Mouse (Mus musculus) kidney, embryonic 16.5 days (tissue): Measurements from ENCODE around the gene Krtap4-7. TPM values are rescaled to one million over a fixed set of nuclear protein-coding genes. Genes with fewer than 3 reads are reported as not detected.

Experiments
- ATAC-seq: fragments of 200-750 bp; cut with Nextera tagmentation; 2 replicates; pipeline ENCODE4 v1.8.0; 2017; ENCODE audit warnings: moderate TSS enrichment; ENCODE audit not compliant: low FRiP score, low TSS enrichment
- H3K27ac ChIP-seq: fragments of 300-500 bp; sonication (generic); 2 replicates; pipeline ENCODE4 v1.5.1; 2014; ENCODE audit warnings: low read length
- H3K27me3 ChIP-seq: fragments of 300-500 bp; sonication (generic); 2 replicates; pipeline ENCODE4 v1.6.1; 2014; ENCODE audit warnings: low read length, control low read depth, mixed read lengths; ENCODE audit not compliant: insufficient read depth
- H3K36me3 ChIP-seq: fragments of 300-500 bp; sonication (generic); 2 replicates; pipeline ENCODE4 v1.6.1; 2014; ENCODE audit warnings: low read length, control low read depth, mixed read lengths; ENCODE audit not compliant: insufficient read depth
- H3K4me1 ChIP-seq: fragments of 300-500 bp; sonication (generic); 2 replicates; pipeline ENCODE4 v1.6.1; 2014; ENCODE audit warnings: low read length, control low read depth, mixed read lengths; ENCODE audit not compliant: insufficient read depth
- H3K4me2 ChIP-seq: fragments of 300-500 bp; sonication (generic); replicated peaks from 2 replicates; pipeline ENCODE4 v1.6.1; 2014; ENCODE audit warnings: low read depth, low read length
- H3K4me3 ChIP-seq: fragments of 300-500 bp; sonication (generic); 2 replicates; pipeline ENCODE4 v1.5.1; 2014; ENCODE audit warnings: mild to moderate bottlenecking, low read length
- H3K9ac ChIP-seq: fragments of 300-500 bp; sonication (generic); replicated peaks from 2 replicates; pipeline ENCODE4 v1.6.1; 2014; ENCODE audit warnings: low read length
- H3K9me3 ChIP-seq: fragments of 300-500 bp; sonication (generic); 2 replicates; pipeline ENCODE4 v1.6.1; 2016; ENCODE audit warnings: low read length, control low read depth
- WGBS: fragments of 180-500 bp; shearing (Covaris S2); extraction: QIAGEN DNeasy Blood & Tissue Kit; methylation state at CpG from one replicate; pipeline ENCODE4 v1.1.7; 2014; 5-methylcytosine and 5-hydroxymethylcytosine counted together
- polyA plus RNA-seq: library from polyadenylated mRNA; unstranded; fragments of >200 nt; fragmentation: Nextera tagmentation; extraction: Ambion mirVana; gene quantifications from 2 replicates; pipeline ENCODE4 v1.2.1, GENCODE M21; 2015

The Krtap4-7 gene
- polyA plus RNA-seq, 1 experiment from 2014 or later = not detected

GRCm38 (mm10) chr11:99646444-99646843 is 2.6 kb upstream of the Krtap4-7 start:
- ATAC-seq = no peak
- Histone ChIP-seq H3K36me3 (no peaks in the 10 kb centered on the region), H3K4me2 (no peak overlapping the region), H3K4me3 (no peak overlapping the region), H3K9me3 (no peaks in the 10 kb centered on the region), H3K27ac (no peak overlapping the region), H3K4me1 (no peaks in the 10 kb centered on the region), H3K9ac (no peak overlapping the region), H3K27me3 (no peaks in the 10 kb centered on the region)
- WGBS = 80% methylated on average over 15 of the region's 15 CpGs

GRCm38 (mm10) chr11:99644351-99644750 is 462 bp upstream of the Krtap4-7 start:
- no peak overlapping the region for H3K9ac ChIP-seq
- ATAC-seq = no peak
- no peaks in the 10 kb centered on the region for H3K4me1 ChIP-seq
- H3K4me2 ChIP-seq = no peak overlapping the region
- no peaks in the 10 kb centered on the region for H3K9me3 ChIP-seq
- H3K36me3 ChIP-seq = no peaks in the 10 kb centered on the region
- H3K4me3 ChIP-seq = no peak overlapping the region
- H3K27ac ChIP-seq = no peak overlapping the region
- H3K27me3 ChIP-seq = no peaks in the 10 kb centered on the region
- 79% methylated on average over 3 of the region's 3 CpGs for WGBS

- Histone ChIP-seq H3K27ac (no peak overlapping the region), H3K27me3 (no peaks in the 10 kb centered on the region), H3K4me2 (no peak overlapping the region), H3K4me1 (no peaks in the 10 kb centered on the region), H3K36me3 (no peaks in the 10 kb centered on the region), H3K9ac (no peak overlapping the region), H3K9me3 (no peaks in the 10 kb centered on the region), H3K4me3 (no peak overlapping the region)
- WGBS = 42% methylated on average over 1 of the region's 1 CpGs
- ATAC-seq = no peak
These were observed 3.0 kb downstream of the Krtap4-7 start for GRCm38 (mm10) chr11:99640926-99641325.

- Histone ChIP-seq H3K27me3 (no peaks in the 10 kb centered on the region), H3K36me3 (no peaks in the 10 kb centered on the region), H3K4me3 (no peak overlapping the region), H3K9me3 (no peaks in the 10 kb centered on the region), H3K4me2 (no peak overlapping the region), H3K27ac (no peak overlapping the region), H3K9ac (no peak overlapping the region), H3K4me1 (no peaks in the 10 kb centered on the region)
- no peak for ATAC-seq
- 65% methylated on average over 1 of the region's 1 CpGs for WGBS
These were observed 6.8 kb downstream of the Krtap4-7 start for GRCm38 (mm10) chr11:99637086-99637485.

GRCm38 (mm10) chr11:99634653-99635134 is 9.2 kb downstream of the Krtap4-7 start, which contains the start of gene Krtap4-2:
Krtap4-2 (minus strand) TSS chr11:99635084.
- Histone ChIP-seq H3K4me1 (no peaks in the 10 kb centered on the region), H3K27me3 (no peaks in the 10 kb centered on the region), H3K9ac (no peak within 1 kb of the TSS), H3K36me3 (no peaks in the 10 kb centered on the region), H3K4me3 (no peak within 1 kb of the TSS), H3K9me3 (no peaks in the 10 kb centered on the region), H3K4me2 (no peak within 1 kb of the TSS), H3K27ac (no peak within 1 kb of the TSS)
- whole genome bisulfite sequencing = 31% methylated on average over 8 of the region's 8 CpGs
- ATAC-seq = no peak

GRCm38 (mm10) chr11:99633293-99633692 is 10.6 kb downstream of the Krtap4-7 start:
- 51% methylated on average over 2 of the region's 2 CpGs for WGBS
- Histone ChIP-seq H3K9me3 (no peaks in the 10 kb centered on the region), H3K36me3 (no peaks in the 10 kb centered on the region), H3K9ac (no peak overlapping the region), H3K4me1 (no peaks in the 10 kb centered on the region), H3K4me2 (no peak overlapping the region), H3K4me3 (no peak overlapping the region), H3K27ac (no peak overlapping the region), H3K27me3 (no peaks in the 10 kb centered on the region)
- no peak for ATAC-seq

GRCm38 (mm10) chr11:99630890-99631289 is 13.0 kb downstream of the Krtap4-7 start:
- no peak overlapping the region for H3K27ac ChIP-seq
- WGBS = 70% methylated on average over 3 of the region's 3 CpGs
- H3K4me1 ChIP-seq = no peaks in the 10 kb centered on the region
- H3K36me3 ChIP-seq = no peaks in the 10 kb centered on the region
- no peak overlapping the region for H3K4me2 ChIP-seq
- no peaks in the 10 kb centered on the region for H3K9me3 ChIP-seq
- ATAC-seq = no peak
- H3K4me3 ChIP-seq = no peak overlapping the region
- H3K27me3 ChIP-seq = no peaks in the 10 kb centered on the region
- no peak overlapping the region for H3K9ac ChIP-seq

GRCm38 (mm10) chr11:99628138-99628537 is 15.8 kb downstream of the Krtap4-7 start, which contains the start of gene Krtap4-1:
Krtap4-1 (minus strand) TSS chr11:99628238.
- no peaks in the 10 kb centered on the region for H3K27me3 ChIP-seq
- H3K9me3 ChIP-seq = no peaks in the 10 kb centered on the region
- H3K9ac ChIP-seq = no peak within 1 kb of the TSS
- no peak within 1 kb of the TSS for H3K27ac ChIP-seq
- WGBS = 78% methylated on average over 4 of the region's 4 CpGs
- no peak within 1 kb of the TSS for H3K4me3 ChIP-seq
- no peak within 1 kb of the TSS for H3K4me2 ChIP-seq
- H3K4me1 ChIP-seq = no peaks in the 10 kb centered on the region
- ATAC-seq = no peak
- no peaks in the 10 kb centered on the region for H3K36me3 ChIP-seq

GRCm38 (mm10) chr11:99620335-99620734 is 23.6 kb downstream of the Krtap4-7 start, which contains the start of gene Gm11562:
Gm11562 (minus strand) TSS chr11:99620435.
- Histone ChIP-seq H3K27me3 (no peaks in the 10 kb centered on the region), H3K4me1 (no peaks in the 10 kb centered on the region), H3K36me3 (no peaks in the 10 kb centered on the region), H3K4me3 (no peak within 1 kb of the TSS), H3K4me2 (no peak within 1 kb of the TSS), H3K27ac (no peak within 1 kb of the TSS), H3K9ac (no peak within 1 kb of the TSS), H3K9me3 (no peaks in the 10 kb centered on the region)
- 65% methylated on average over 2 of the region's 2 CpGs for WGBS
- no peak for ATAC-seq

GRCm38 (mm10) chr11:99614796-99615363 is 29.0 kb downstream of the Krtap4-7 start, which contains the start of gene Krtap2-4:
Krtap2-4 (minus strand) TSS chr11:99614846.
- H3K9ac ChIP-seq = no peak within 1 kb of the TSS
- no peaks in the 10 kb centered on the region for H3K4me1 ChIP-seq
- H3K27me3 ChIP-seq = no peaks in the 10 kb centered on the region
- no peaks in the 10 kb centered on the region for H3K36me3 ChIP-seq
- no peak within 1 kb of the TSS for H3K4me3 ChIP-seq
- H3K27ac ChIP-seq = no peak within 1 kb of the TSS
- 70% methylated on average over 3 of the region's 3 CpGs for WGBS
- no peaks in the 10 kb centered on the region for H3K9me3 ChIP-seq
- no peak for ATAC-seq
- no peak within 1 kb of the TSS for H3K4me2 ChIP-seq
